Mouse (Mus musculus): ENCODE data around the gene Pld3. TPM values are rescaled to one million over a fixed set of nuclear protein-coding genes. Genes with fewer than 3 reads are reported as not detected.

Gene Pld3
- polyA plus RNA-seq, 1 experiment from 2014 or later, result 78.8 TPM

- no peak overlapping the region for H3K4me2 ChIP-seq (replicated peaks; ENCODE audit: low read depth, low read length)
- no peaks in the 10 kb centered on the region for H3K4me1 ChIP-seq (ENCODE audit: control insufficient read depth, insufficient read depth, low read length)
- 78% methylated on average over 8 of the region's 8 CpGs for WGBS
- H3K27ac ChIP-seq (ENCODE audit: low read depth, low read length), result no peak overlapping the region
- peaks cover 20% of the 10 kb centered on the region for H3K36me3 ChIP-seq (ENCODE audit: control insufficient read depth, insufficient read depth, low read length)
- H3K4me3 ChIP-seq (ENCODE audit: low read length), result no peak overlapping the region
- H3K27me3 ChIP-seq (ENCODE audit: control insufficient read depth, insufficient read depth, low read length), result no peaks in the 10 kb centered on the region
- ATAC-seq (ENCODE audit: low FRiP score, low TSS enrichment), result no peak
- H3K9ac ChIP-seq (ENCODE audit: low read depth, low read length), result no peak overlapping the region
- H3K9me3 ChIP-seq (ENCODE audit: control insufficient read depth, low read length), result no peaks in the 10 kb centered on the region
These were observed 15.0 kb downstream of the Pld3 start for GRCm38 (mm10) chr7:27537998-27538397.

DNA sequence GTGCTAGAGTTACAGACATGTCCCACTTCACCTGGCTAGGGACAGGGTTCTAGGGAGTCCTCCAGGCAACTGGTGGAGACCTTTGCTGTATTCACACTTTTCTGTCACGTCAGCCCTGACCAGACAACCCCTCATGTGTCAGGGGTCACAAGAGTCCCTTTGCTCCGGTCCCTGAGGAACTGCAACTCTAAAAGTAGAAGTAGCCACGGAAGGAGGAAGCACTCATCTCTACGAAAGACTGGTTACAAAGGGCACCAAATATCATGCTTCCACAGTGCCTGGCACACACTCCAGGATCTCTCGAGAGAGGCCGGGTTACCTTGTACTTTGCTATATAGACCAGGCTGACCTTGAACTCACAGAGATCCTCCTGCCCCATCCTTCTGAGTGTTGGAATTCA is 16.4 kb downstream of the Pld3 start:
- WGBS, result 85% methylated on average over 6 of the region's 6 CpGs
- Histone ChIP-seq H3K27ac (ENCODE audit: low read depth, low read length) (no peak overlapping the region), H3K9me3 (ENCODE audit: control insufficient read depth, low read length) (no peaks in the 10 kb centered on the region), H3K9ac (ENCODE audit: low read depth, low read length) (no peak overlapping the region), H3K27me3 (ENCODE audit: control insufficient read depth, insufficient read depth, low read length) (no peaks in the 10 kb centered on the region), H3K4me1 (ENCODE audit: control insufficient read depth, insufficient read depth, low read length) (no peaks in the 10 kb centered on the region), H3K4me2 (replicated peaks; ENCODE audit: low read depth, low read length) (no peak overlapping the region), H3K4me3 (ENCODE audit: low read length) (no peak overlapping the region), H3K36me3 (ENCODE audit: control insufficient read depth, insufficient read depth, low read length) (peaks cover 31% of the 10 kb centered on the region)
- no peak for ATAC-seq (ENCODE audit: low FRiP score, low TSS enrichment)

DNA sequence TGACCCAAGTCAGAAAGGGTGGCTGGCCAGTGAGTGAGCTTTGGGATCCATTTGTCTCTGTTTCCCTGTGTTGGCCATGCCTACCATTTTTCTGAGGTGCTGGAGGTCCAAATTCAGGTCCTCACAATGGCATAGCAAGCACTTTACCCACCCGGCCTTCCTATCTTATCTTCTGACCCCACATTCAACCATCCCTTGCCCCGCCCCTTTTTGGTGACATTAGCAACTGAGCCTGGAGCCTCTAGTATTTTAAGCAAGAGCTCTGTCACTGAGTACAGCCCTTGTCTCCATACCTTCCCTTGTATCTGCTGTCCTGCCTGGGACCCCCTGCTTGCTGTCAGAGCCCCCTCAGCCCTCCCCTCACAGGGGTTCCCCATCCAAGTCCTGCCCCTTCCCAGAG is 17.6 kb downstream of the Pld3 start:
- H3K27ac ChIP-seq (ENCODE audit: low read depth, low read length), result no peak overlapping the region
- ATAC-seq (ENCODE audit: low FRiP score, low TSS enrichment), result no peak
- no peak overlapping the region for H3K9ac ChIP-seq (ENCODE audit: low read depth, low read length)
- no peaks in the 10 kb centered on the region for H3K4me1 ChIP-seq (ENCODE audit: control insufficient read depth, insufficient read depth, low read length)
- no peaks in the 10 kb centered on the region for H3K9me3 ChIP-seq (ENCODE audit: control insufficient read depth, low read length)
- WGBS, result 87% methylated on average over 2 of the region's 2 CpGs
- H3K4me2 ChIP-seq (replicated peaks; ENCODE audit: low read depth, low read length), result no peak overlapping the region
- H3K27me3 ChIP-seq (ENCODE audit: control insufficient read depth, insufficient read depth, low read length), result no peaks in the 10 kb centered on the region
- H3K4me3 ChIP-seq (ENCODE audit: low read length), result no peak overlapping the region
- peaks cover 34% of the 10 kb centered on the region for H3K36me3 ChIP-seq (ENCODE audit: control insufficient read depth, insufficient read depth, low read length)

DNA sequence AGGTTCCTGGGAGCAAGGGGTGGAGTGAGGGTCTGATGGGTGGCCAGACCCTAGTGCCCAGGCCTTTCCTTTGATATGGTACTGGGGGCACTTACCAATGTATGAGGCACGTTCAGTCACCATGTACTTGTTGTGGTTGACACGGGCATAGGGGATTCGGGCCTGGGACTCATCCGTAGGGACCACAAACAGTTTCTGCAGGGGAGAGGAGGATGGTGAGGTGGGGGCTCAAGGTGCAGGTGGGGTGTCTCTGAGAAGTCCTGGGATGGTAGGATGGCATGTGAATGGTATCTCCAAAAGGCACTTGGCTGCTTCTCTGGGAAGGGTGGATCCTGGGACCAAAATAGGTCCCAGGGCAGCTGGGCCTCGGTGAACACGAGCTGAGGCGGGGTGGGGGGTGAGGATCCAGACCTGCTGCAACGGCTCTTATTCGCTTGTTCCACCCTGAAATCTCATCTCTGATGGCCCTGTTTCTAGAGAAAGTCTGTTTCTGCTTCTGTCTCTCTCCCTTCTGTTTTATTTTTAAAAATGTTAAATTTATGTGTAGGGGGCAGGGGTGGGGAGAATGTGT is 20.5 kb downstream of the Pld3 start:
- Histone ChIP-seq H3K4me2 (replicated peaks; ENCODE audit: low read depth, low read length) (no peak overlapping the region), H3K4me1 (ENCODE audit: control insufficient read depth, insufficient read depth, low read length) (no peaks in the 10 kb centered on the region), H3K9ac (ENCODE audit: low read depth, low read length) (no peak overlapping the region; the same call in 1 of the 2 replicates), H3K9me3 (ENCODE audit: control insufficient read depth, low read length) (no peaks in the 10 kb centered on the region), H3K4me3 (ENCODE audit: low read length) (no peak overlapping the region), H3K36me3 (ENCODE audit: control insufficient read depth, insufficient read depth, low read length) (peaks cover 33% of the 10 kb centered on the region), H3K27ac (ENCODE audit: low read depth, low read length) (no peak overlapping the region), H3K27me3 (ENCODE audit: control insufficient read depth, insufficient read depth, low read length) (no peaks in the 10 kb centered on the region)
- 90% methylated on average over 9 of the region's 9 CpGs for WGBS
- no peak for ATAC-seq (ENCODE audit: low FRiP score, low TSS enrichment)

- Histone ChIP-seq H3K9ac (ENCODE audit: low read depth, low read length) (no peak overlapping the region), H3K9me3 (ENCODE audit: control insufficient read depth, low read length) (no peaks in the 10 kb centered on the region), H3K27me3 (ENCODE audit: control insufficient read depth, insufficient read depth, low read length) (no peaks in the 10 kb centered on the region), H3K36me3 (ENCODE audit: control insufficient read depth, insufficient read depth, low read length) (peaks cover 28% of the 10 kb centered on the region), H3K4me3 (ENCODE audit: low read length) (no peak overlapping the region), H3K27ac (ENCODE audit: low read depth, low read length) (no peak overlapping the region), H3K4me2 (replicated peaks; ENCODE audit: low read depth, low read length) (no peak overlapping the region), H3K4me1 (ENCODE audit: control insufficient read depth, insufficient read depth, low read length) (no peaks in the 10 kb centered on the region)
- WGBS, result 91% methylated on average over 10 of the region's 10 CpGs
- no peak for ATAC-seq (ENCODE audit: low FRiP score, low TSS enrichment)
These were observed 21.3 kb downstream of the Pld3 start for GRCm38 (mm10) chr7:27531707-27532106.

GRCm38 (mm10) chr7:27530937-27531336 is 22.1 kb downstream of the Pld3 start:
- Histone ChIP-seq H3K9ac (ENCODE audit: low read depth, low read length) (no peak overlapping the region), H3K36me3 (ENCODE audit: control insufficient read depth, insufficient read depth, low read length) (peaks cover 23% of the 10 kb centered on the region), H3K4me1 (ENCODE audit: control insufficient read depth, insufficient read depth, low read length) (no peaks in the 10 kb centered on the region), H3K4me2 (replicated peaks; ENCODE audit: low read depth, low read length) (no peak overlapping the region), H3K27me3 (ENCODE audit: control insufficient read depth, insufficient read depth, low read length) (no peaks in the 10 kb centered on the region), H3K4me3 (ENCODE audit: low read length) (no peak overlapping the region), H3K27ac (ENCODE audit: low read depth, low read length) (no peak overlapping the region), H3K9me3 (ENCODE audit: control insufficient read depth, low read length) (no peaks in the 10 kb centered on the region)
- ATAC-seq (ENCODE audit: low FRiP score, low TSS enrichment), result no peak
- 85% methylated on average over 3 of the region's 3 CpGs for WGBS

DNA sequence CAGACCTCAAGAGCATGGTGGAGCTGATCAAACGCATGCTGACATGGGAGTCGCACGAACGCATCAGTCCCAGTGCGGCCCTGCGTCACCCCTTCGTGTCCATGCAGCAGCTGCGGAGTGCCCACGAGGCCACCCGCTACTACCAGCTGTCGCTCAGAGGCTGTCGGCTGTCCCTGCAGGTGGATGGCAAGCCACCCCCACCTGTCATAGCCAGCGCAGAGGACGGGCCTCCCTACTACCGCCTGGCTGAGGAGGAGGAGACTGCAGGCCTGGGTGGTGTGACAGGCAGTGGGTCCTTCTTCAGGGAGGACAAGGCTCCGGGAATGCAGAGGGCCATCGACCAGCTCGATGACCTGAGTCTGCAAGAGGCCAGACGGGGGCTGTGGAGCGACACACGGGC is 23.9 kb downstream of the Pld3 start:
- H3K4me3 ChIP-seq (ENCODE audit: low read length), result no peak overlapping the region
- no peaks in the 10 kb centered on the region for H3K27me3 ChIP-seq (ENCODE audit: control insufficient read depth, insufficient read depth, low read length)
- WGBS, result 74% methylated on average over 21 of the region's 21 CpGs
- H3K4me2 ChIP-seq (replicated peaks; ENCODE audit: low read depth, low read length), result no peak overlapping the region
- H3K4me1 ChIP-seq (ENCODE audit: control insufficient read depth, insufficient read depth, low read length), result no peaks in the 10 kb centered on the region
- H3K9ac ChIP-seq (ENCODE audit: low read depth, low read length), result no peak overlapping the region
- H3K27ac ChIP-seq (ENCODE audit: low read depth, low read length), result no peak overlapping the region
- H3K9me3 ChIP-seq (ENCODE audit: control insufficient read depth, low read length), result no peaks in the 10 kb centered on the region
- ATAC-seq (ENCODE audit: low FRiP score, low TSS enrichment), result no peak
- H3K36me3 ChIP-seq (ENCODE audit: control insufficient read depth, insufficient read depth, low read length), result peaks cover 23% of the 10 kb centered on the region

DNA sequence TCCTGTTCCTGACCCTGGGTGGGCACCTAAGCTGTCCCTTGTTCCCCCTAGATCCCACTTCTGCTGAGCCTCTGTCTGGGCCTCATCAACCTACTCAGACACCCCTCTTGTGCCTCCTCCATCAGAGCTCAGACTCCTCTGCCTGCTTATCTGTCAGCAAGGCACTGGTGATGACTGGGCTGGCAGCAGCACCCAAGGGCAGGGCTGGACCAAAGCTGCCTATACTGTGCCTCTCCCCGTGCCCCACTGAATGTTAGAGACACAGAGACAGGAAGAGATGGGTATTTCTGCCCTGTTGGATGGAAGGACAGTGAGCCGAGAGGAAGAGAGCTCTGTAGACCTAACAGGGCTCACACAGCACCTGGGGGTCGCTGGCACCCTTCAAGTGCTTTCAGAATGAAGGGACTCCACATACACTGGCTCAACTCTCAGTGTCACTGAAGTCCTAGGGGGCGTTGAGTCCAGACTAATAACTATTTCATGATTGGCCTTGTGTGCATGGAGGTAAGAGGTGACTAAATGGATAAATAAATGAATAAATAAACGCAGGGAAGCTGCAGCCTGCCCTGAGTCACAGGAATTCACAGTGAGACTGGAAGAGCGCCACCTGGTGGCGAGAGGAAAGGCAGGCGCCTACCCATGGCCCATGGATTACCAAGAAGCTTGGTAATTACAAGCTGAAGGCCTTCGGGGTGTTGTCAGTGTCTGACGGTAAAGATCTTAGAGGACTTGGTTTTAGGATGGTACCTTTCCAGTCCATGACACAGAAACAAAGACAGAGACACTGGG is 26.8 kb downstream of the Pld3 start:
- Histone ChIP-seq H3K36me3 (ENCODE audit: control insufficient read depth, insufficient read depth, low read length) (peaks cover 7% of the 10 kb centered on the region; the same call in 1 of the 2 replicates), H3K27ac (ENCODE audit: low read depth, low read length) (no peak overlapping the region), H3K9me3 (ENCODE audit: control insufficient read depth, low read length) (no peaks in the 10 kb centered on the region), H3K4me3 (ENCODE audit: low read length) (no peak overlapping the region), H3K4me1 (ENCODE audit: control insufficient read depth, insufficient read depth, low read length) (no peaks in the 10 kb centered on the region), H3K4me2 (replicated peaks; ENCODE audit: low read depth, low read length) (no peak overlapping the region), H3K27me3 (ENCODE audit: control insufficient read depth, insufficient read depth, low read length) (no peaks in the 10 kb centered on the region), H3K9ac (ENCODE audit: low read depth, low read length) (no peak overlapping the region)
- 28% methylated on average over 10 of the region's 10 CpGs for WGBS
- peak; percentile 71; the same call in 1 of the 2 replicates for ATAC-seq (ENCODE audit: low FRiP score, low TSS enrichment)

- Histone ChIP-seq H3K27me3 (ENCODE audit: control insufficient read depth, insufficient read depth, low read length) (no peaks in the 10 kb centered on the region), H3K27ac (ENCODE audit: low read depth, low read length) (no peak overlapping the region), H3K4me3 (ENCODE audit: low read length) (no peak overlapping the region), H3K4me1 (ENCODE audit: control insufficient read depth, insufficient read depth, low read length) (no peaks in the 10 kb centered on the region), H3K9ac (ENCODE audit: low read depth, low read length) (no peak overlapping the region), H3K9me3 (ENCODE audit: control insufficient read depth, low read length) (peaks cover 4% of the 10 kb centered on the region; the same call in 1 of the 2 replicates), H3K36me3 (ENCODE audit: control insufficient read depth, insufficient read depth, low read length) (no peaks in the 10 kb centered on the region), H3K4me2 (replicated peaks; ENCODE audit: low read depth, low read length) (no peak overlapping the region)
- 93% methylated on average over 13 of the region's 13 CpGs for WGBS
- ATAC-seq (ENCODE audit: low FRiP score, low TSS enrichment), result no peak
These were observed 29.2 kb downstream of the Pld3 start for GRCm38 (mm10) chr7:27523805-27524204.
